Mouse (Mus musculus) embryonic fibroblast, embryonic 13.5 days (primary cell): ENCODE results near the gene Lhcgr.

Experiments used
- CTCF ChIP-seq: IDR thresholded peaks from 2 replicates; pipeline ENCODE4 v1.5.1; 2011; ENCODE audit warnings: mild to moderate bottlenecking, control low read depth, low read length, moderate library complexity, borderline replicate concordance; ENCODE audit not compliant: insufficient read depth
- POLR2A ChIP-seq: IDR thresholded peaks from 2 replicates; pipeline ENCODE4 v1.6.1; 2011; ENCODE audit warnings: low read depth, mild to moderate bottlenecking, control low read depth, low read length, moderate library complexity

- TF ChIP-seq CTCF (no peak), POLR2A (no peak)
These were observed 90.9 kb downstream of the Lhcgr start for GRCm38 (mm10) chr17:88700901-88701300.
